Mouse (Mus musculus) neural tube, embryonic 12.5 days (tissue): Measurements from ENCODE around the gene Mylk2. TPM values are rescaled to one million over a fixed set of nuclear protein-coding genes. Genes with fewer than 3 reads are reported as not detected.

ENCODE experiments used
- ATAC-seq: fragments of 200-750 bp; cut with Nextera tagmentation; 2 replicates; pipeline ENCODE4 v1.8.0; 2017; ENCODE audit warnings: low read depth, mild to moderate bottlenecking, moderate TSS enrichment, moderate library complexity; ENCODE audit not compliant: low FRiP score
- H3K27ac ChIP-seq: fragments of 300-500 bp; sonication (generic); 2 replicates; pipeline ENCODE4 v1.5.1; 2016
- H3K27me3 ChIP-seq: fragments of 300-500 bp; sonication (generic); replicated peaks from 2 replicates; pipeline ENCODE4 v1.6.1; 2016; ENCODE audit warnings: mild to moderate bottlenecking
- H3K36me3 ChIP-seq: fragments of 300-500 bp; sonication (generic); 2 replicates; pipeline ENCODE4 v1.6.1; 2016; ENCODE audit warnings: mild to moderate bottlenecking
- H3K4me1 ChIP-seq: fragments of 300-500 bp; sonication (generic); 2 replicates; pipeline ENCODE4 v1.6.1; 2016
- H3K4me2 ChIP-seq: fragments of 300-500 bp; sonication (generic); replicated peaks from 2 replicates; pipeline ENCODE4 v1.6.1; 2016; ENCODE audit warnings: mild to moderate bottlenecking
- H3K4me3 ChIP-seq: fragments of 300-500 bp; sonication (generic); 2 replicates; pipeline ENCODE4 v1.5.1; 2016
- H3K9ac ChIP-seq: fragments of 300-500 bp; sonication (generic); 2 replicates; pipeline ENCODE4 v1.6.1; 2016; ENCODE audit warnings: mild to moderate bottlenecking
- H3K9me3 ChIP-seq: fragments of 300-500 bp; sonication (generic); 2 replicates; pipeline ENCODE4 v1.6.1; 2016; ENCODE audit warnings: mild to moderate bottlenecking
- WGBS: fragments of 180-500 bp; shearing (Covaris S2); methylation state at CpG from one replicate; pipeline ENCODE4 v1.1.7; 2016; 5-methylcytosine and 5-hydroxymethylcytosine counted together
- polyA plus RNA-seq: library from polyadenylated mRNA; unstranded; fragments of >200 nt; fragmentation: Nextera tagmentation; extraction: Ambion mirVana; gene quantifications from 2 replicates; pipeline ENCODE4 v1.2.1, GENCODE M21; 2016

Gene Mylk2
- polyA plus RNA-seq, 1 experiment from 2014 or later = not detected

GRCm38 (mm10) chr2:152916111-152916510 lies 5.0 kb downstream of the Mylk2 start:
- 55% methylated on average over 5 of the region's 5 CpGs for WGBS
- Histone ChIP-seq H3K27ac (no peak overlapping the region), H3K9me3 (no peaks in the 10 kb centered on the region), H3K4me2 (no peak overlapping the region), H3K36me3 (no peaks in the 10 kb centered on the region), H3K27me3 (peaks cover 31% of the 10 kb centered on the region), H3K9ac (no peak overlapping the region), H3K4me3 (no peak overlapping the region), H3K4me1 (0 out of 2 replicates have a peak, but pooled peaks cover 2% of the 10 kb centered on the region)
- ATAC-seq = no peak

- H3K4me3 ChIP-seq = no peak overlapping the region
- H3K36me3 ChIP-seq = no peaks in the 10 kb centered on the region
- no peak overlapping the region for H3K9ac ChIP-seq
- ATAC-seq = no peak
- H3K27ac ChIP-seq = no peak overlapping the region
- H3K9me3 ChIP-seq = no peaks in the 10 kb centered on the region
- WGBS = 56% methylated on average over 9 of the region's 9 CpGs
- H3K27me3 ChIP-seq = peaks cover 16% of the 10 kb centered on the region
- no peak overlapping the region for H3K4me2 ChIP-seq
- H3K4me1 ChIP-seq = 0 out of 2 replicates have a peak, but pooled peaks cover 8% of the 10 kb centered on the region
Observed at GRCm38 (mm10) chr2:152917671-152918070, 6.5 kb downstream of the Mylk2 start.

GRCm38 (mm10) chr2:152922376-152922775 lies 11.2 kb downstream of the Mylk2 start:
- 28% methylated on average over 7 of the region's 7 CpGs for WGBS
- Histone ChIP-seq H3K27me3 (no peaks in the 10 kb centered on the region), H3K27ac (no peak overlapping the region), H3K36me3 (no peaks in the 10 kb centered on the region), H3K4me1 (peaks cover 11% of the 10 kb centered on the region; the same call in 1 of the 2 replicates), H3K9ac (no peak overlapping the region), H3K9me3 (no peaks in the 10 kb centered on the region), H3K4me3 (no peak overlapping the region), H3K4me2 (no peak overlapping the region)
- ATAC-seq = no peak

GRCm38 (mm10) chr2:152923621-152924020 lies 12.5 kb downstream of the Mylk2 start:
- 72% methylated on average over 3 of the region's 3 CpGs for WGBS
- H3K27ac ChIP-seq = no peak overlapping the region
- peaks cover 11% of the 10 kb centered on the region; the same call in 1 of the 2 replicates for H3K4me1 ChIP-seq
- no peaks in the 10 kb centered on the region for H3K27me3 ChIP-seq
- H3K9ac ChIP-seq = no peak overlapping the region
- no peak overlapping the region for H3K4me2 ChIP-seq
- H3K36me3 ChIP-seq = no peaks in the 10 kb centered on the region
- ATAC-seq = no peak
- no peak overlapping the region for H3K4me3 ChIP-seq
- no peaks in the 10 kb centered on the region for H3K9me3 ChIP-seq

- H3K4me1 ChIP-seq = peaks cover 11% of the 10 kb centered on the region; the same call in 1 of the 2 replicates
- no peaks in the 10 kb centered on the region for H3K9me3 ChIP-seq
- H3K36me3 ChIP-seq = no peaks in the 10 kb centered on the region
- no peak overlapping the region for H3K9ac ChIP-seq
- H3K4me3 ChIP-seq = no peak overlapping the region
- WGBS = 73% methylated on average over 8 of the region's 8 CpGs
- no peak overlapping the region for H3K4me2 ChIP-seq
- H3K27me3 ChIP-seq = no peaks in the 10 kb centered on the region
- no peak overlapping the region for H3K27ac ChIP-seq
- no peak for ATAC-seq
Observed at GRCm38 (mm10) chr2:152924128-152924527, 13.0 kb downstream of the Mylk2 start.

GRCm38 (mm10) chr2:152924543-152924942 lies 13.4 kb downstream of the Mylk2 start:
- H3K36me3 ChIP-seq = no peaks in the 10 kb centered on the region
- H3K4me2 ChIP-seq = no peak overlapping the region
- WGBS = 85% methylated on average over 5 of the region's 5 CpGs
- no peak overlapping the region for H3K27ac ChIP-seq
- no peaks in the 10 kb centered on the region for H3K27me3 ChIP-seq
- no peak overlapping the region for H3K4me3 ChIP-seq
- peaks cover 11% of the 10 kb centered on the region; the same call in 1 of the 2 replicates for H3K4me1 ChIP-seq
- no peak overlapping the region for H3K9ac ChIP-seq
- ATAC-seq = no peak
- no peaks in the 10 kb centered on the region for H3K9me3 ChIP-seq

GRCm38 (mm10) chr2:152925189-152925872 lies 14.2 kb downstream of the Mylk2 start:
- no peak overlapping the region for H3K27ac ChIP-seq
- no peak for ATAC-seq

GRCm38 (mm10) chr2:152926896-152927295 lies 15.7 kb downstream of the Mylk2 start:
- Histone ChIP-seq H3K27me3 (no peaks in the 10 kb centered on the region), H3K4me2 (no peak overlapping the region), H3K4me1 (peaks cover 18% of the 10 kb centered on the region), H3K36me3 (no peaks in the 10 kb centered on the region), H3K27ac (no peak overlapping the region), H3K9me3 (no peaks in the 10 kb centered on the region), H3K9ac (no peak overlapping the region), H3K4me3 (no peak overlapping the region)
- WGBS = 71% methylated on average over 9 of the region's 9 CpGs
- no peak for ATAC-seq

More at GRCm38 (mm10) chr2:152925189-152925872, 14.2 kb downstream of the Mylk2 start:
- Histone ChIP-seq H3K9me3 (no peaks in the 10 kb centered on the region), H3K4me2 (no peak overlapping the region), H3K4me1 (peaks cover 16% of the 10 kb centered on the region), H3K4me3 (no peak overlapping the region), H3K27me3 (no peaks in the 10 kb centered on the region), H3K9ac (no peak overlapping the region), H3K36me3 (no peaks in the 10 kb centered on the region)
- WGBS = 68% methylated on average over 11 of the region's 11 CpGs

GRCm38 (mm10) chr2:152927371-152927770 lies 16.2 kb downstream of the Mylk2 start:
- WGBS = 59% methylated on average over 5 of the region's 5 CpGs
- Histone ChIP-seq H3K9ac (no peak overlapping the region), H3K4me2 (no peak overlapping the region), H3K27ac (no peak overlapping the region), H3K9me3 (no peaks in the 10 kb centered on the region), H3K4me3 (no peak overlapping the region), H3K36me3 (no peaks in the 10 kb centered on the region), H3K27me3 (no peaks in the 10 kb centered on the region), H3K4me1 (peaks cover 14% of the 10 kb centered on the region)
- no peak for ATAC-seq

GRCm38 (mm10) chr2:152928219-152928987 lies 17.3 kb downstream of the Mylk2 start:
- ATAC-seq = no peak
- H3K4me1 ChIP-seq = peaks cover 12% of the 10 kb centered on the region
- no peak overlapping the region for H3K9ac ChIP-seq
- no peaks in the 10 kb centered on the region for H3K27me3 ChIP-seq
- H3K4me3 ChIP-seq = no peak overlapping the region
- no peaks in the 10 kb centered on the region for H3K36me3 ChIP-seq
- WGBS = 59% methylated on average over 14 of the region's 14 CpGs
- H3K9me3 ChIP-seq = no peaks in the 10 kb centered on the region
- H3K27ac ChIP-seq = no peak overlapping the region
- no peak overlapping the region for H3K4me2 ChIP-seq

- Histone ChIP-seq H3K27me3 (no peaks in the 10 kb centered on the region), H3K4me1 (peaks cover 12% of the 10 kb centered on the region), H3K36me3 (no peaks in the 10 kb centered on the region), H3K9ac (no peak overlapping the region), H3K4me3 (no peak overlapping the region), H3K9me3 (no peaks in the 10 kb centered on the region), H3K4me2 (no peak overlapping the region), H3K27ac (no peak overlapping the region)
- WGBS = 75% methylated on average over 3 of the region's 3 CpGs
- no peak for ATAC-seq
Observed at GRCm38 (mm10) chr2:152928988-152929370, 17.8 kb downstream of the Mylk2 start.

- Histone ChIP-seq H3K4me1 (peaks cover 12% of the 10 kb centered on the region), H3K4me3 (no peak overlapping the region), H3K27me3 (no peaks in the 10 kb centered on the region), H3K4me2 (no peak overlapping the region), H3K9ac (no peak overlapping the region), H3K27ac (no peak overlapping the region), H3K36me3 (no peaks in the 10 kb centered on the region), H3K9me3 (no peaks in the 10 kb centered on the region)
- 38% methylated on average over 2 of the region's 2 CpGs for WGBS
- ATAC-seq = no peak
Observed at GRCm38 (mm10) chr2:152930276-152930675, 19.1 kb downstream of the Mylk2 start.
